Comparison of ENCODE assay signal across 21 mouse cellular contexts in the genomic region with DNA sequence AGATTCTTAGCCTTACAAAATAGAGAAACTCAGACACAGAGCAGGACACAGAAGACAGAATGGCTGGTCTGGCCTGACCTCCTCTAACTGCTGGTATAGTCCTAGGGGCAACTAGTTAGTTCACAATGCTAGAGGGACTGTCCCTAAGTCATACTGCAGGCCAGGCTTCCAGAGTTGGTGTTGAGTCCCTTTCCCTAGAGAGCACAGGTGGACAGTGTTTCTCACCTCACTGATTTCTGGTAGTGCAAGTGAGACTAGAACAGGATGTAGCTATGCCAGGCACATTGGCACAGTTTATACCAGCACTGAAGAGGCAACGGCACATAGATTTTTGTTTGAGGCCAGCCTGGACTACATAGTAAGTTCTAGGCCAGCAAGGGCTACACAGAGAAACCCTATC. TPM values are rescaled to one million over a fixed set of nuclear protein-coding genes. Genes with fewer than 3 reads are reported as not detected.
DNase-seq lines count a peak whose midpoint lies in the region; ATAC-seq lines count a peak whose summit lies in the region.
"Had no signal": no experiment of that assay in that cellular context is flagged by ENCODE, and none has a peak within 500 bp of the region (broad histone marks: within the 10 kb centered on the region; RNA-seq: fewer than 3 reads in every experiment).

No protein-coding gene starts in this region.

- no peak overlapping the region for H3K4me2 ChIP-seq in forebrain, embryonic 12.5 days
- H3K4me2 ChIP-seq in forebrain, embryonic 13.5 days = no peak overlapping the region
- H3K4me2 ChIP-seq in liver, embryonic 11.5 days = no peak overlapping the region
- no peak overlapping the region for H3K4me2 ChIP-seq in liver, embryonic 12.5 days
- H3K4me2 ChIP-seq: embryonic facial prominence, embryonic 12.5 days; forebrain, embryonic 15.5 days had no signal

- DNase-seq in liver, embryonic 11.5 days (ENCODE audit: low spot score) = peak; percentile 24
- peak; percentile 30 for DNase-seq in A20 (ENCODE audit: low read depth, low spot score)
- peak; percentile 35 for DNase-seq in splenic B cell, adult 2 months (ENCODE audit: low read depth, low spot score)
- no peak for DNase-seq in embryo, embryonic 9.5 days (ENCODE audit: extremely low spot score)
- DNase-seq: adrenal gland, adult 8-10 months; adrenal gland, postnatal 14 days; adrenal gland, postnatal 36 days; cerebellum, adult 11-12 months; cerebellum, adult 2 months; cerebellum, adult 9-10 months; cerebellum, postnatal 10 days; cerebellum, postnatal 25 days; forebrain, postnatal 0 days had no signal

- H3K4me3 ChIP-seq in forebrain, embryonic 12.5 days (replicated peaks) = no peak overlapping the region
- H3K4me3 ChIP-seq in forebrain, embryonic 13.5 days = no peak overlapping the region
- no peak overlapping the region for H3K4me3 ChIP-seq in liver, embryonic 11.5 days (ENCODE audit: low read depth, low read length)
- no peak overlapping the region for H3K4me3 ChIP-seq in liver, embryonic 12.5 days
- H3K4me3 ChIP-seq: embryonic facial prominence, embryonic 12.5 days; forebrain, embryonic 15.5 days had no signal

- ATAC-seq in forebrain, embryonic 12.5 days (ENCODE audit: low FRiP score) = no peak
- no peak for ATAC-seq in forebrain, embryonic 13.5 days
- ATAC-seq in liver, embryonic 11.5 days (replicated peaks; ENCODE audit: low FRiP score) = no peak
- no peak for ATAC-seq in liver, embryonic 12.5 days
- ATAC-seq: activated CD4-positive, CD25-positive, alpha-beta regulatory T cell, adult 4 months; forebrain, embryonic 15.5 days; forebrain, postnatal 0 days; Patski had no signal

- H3K4me1 ChIP-seq in forebrain, embryonic 12.5 days = peaks cover 11% of the 10 kb centered on the region
- peaks cover 14% of the 10 kb centered on the region for H3K4me1 ChIP-seq in forebrain, embryonic 13.5 days
- H3K4me1 ChIP-seq in liver, embryonic 11.5 days (replicated peaks; ENCODE audit: control insufficient read depth, insufficient read depth, low read length) = peaks cover 10% of the 10 kb centered on the region
- peaks cover 12% of the 10 kb centered on the region for H3K4me1 ChIP-seq in liver, embryonic 12.5 days

- H3K9ac ChIP-seq in forebrain, embryonic 12.5 days = no peak overlapping the region
- H3K9ac ChIP-seq in forebrain, embryonic 13.5 days = no peak overlapping the region
- H3K9ac ChIP-seq in liver, embryonic 11.5 days (ENCODE audit: low read depth, low read length) = no peak overlapping the region
- H3K9ac ChIP-seq in liver, embryonic 12.5 days = no peak overlapping the region
- H3K9ac ChIP-seq: embryonic facial prominence, embryonic 12.5 days; forebrain, embryonic 15.5 days; forebrain, postnatal 0 days had no signal

- H3K9me3 ChIP-seq in forebrain, embryonic 12.5 days = no peaks in the 10 kb centered on the region
- no peaks in the 10 kb centered on the region for H3K9me3 ChIP-seq in forebrain, embryonic 13.5 days (replicated peaks)
- H3K9me3 ChIP-seq in liver, embryonic 11.5 days (ENCODE audit: control insufficient read depth, low read length) = no peaks in the 10 kb centered on the region
- no peaks in the 10 kb centered on the region for H3K9me3 ChIP-seq in liver, embryonic 12.5 days (replicated peaks)
- H3K9me3 ChIP-seq: embryonic facial prominence, embryonic 12.5 days; forebrain, embryonic 15.5 days; G1E had no signal

- peaks cover 14% of the 10 kb centered on the region for H3K27me3 ChIP-seq in forebrain, embryonic 12.5 days
- peaks cover 1% of the 10 kb centered on the region for H3K27me3 ChIP-seq in forebrain, embryonic 13.5 days
- H3K27me3 ChIP-seq in liver, embryonic 11.5 days (replicated peaks; ENCODE audit: control insufficient read depth, insufficient read depth, low read length) = peaks cover 5% of the 10 kb centered on the region; the same call in 1 of the 2 replicates
- H3K27me3 ChIP-seq in liver, embryonic 12.5 days (replicated peaks) = peaks cover 24% of the 10 kb centered on the region
- no peaks in the 10 kb centered on the region for H3K27me3 ChIP-seq in splenic B cell, adult 2 months (ENCODE audit: control insufficient read depth, insufficient read depth, low read length, poor library complexity, severe bottlenecking)
- H3K27me3 ChIP-seq: Patski had no signal

- H3K27ac ChIP-seq in forebrain, embryonic 12.5 days = 0 out of 2 replicates have a peak overlapping the region, but pooled peaks have one; percentile 5
- H3K27ac ChIP-seq in forebrain, embryonic 13.5 days = no peak overlapping the region
- no peak overlapping the region for H3K27ac ChIP-seq in liver, embryonic 11.5 days (ENCODE audit: low read depth, low read length)
- no peak overlapping the region for H3K27ac ChIP-seq in liver, embryonic 12.5 days
- H3K27ac ChIP-seq: embryonic facial prominence, embryonic 12.5 days; forebrain, embryonic 15.5 days had no signal

- H3K36me3 ChIP-seq in forebrain, embryonic 12.5 days (replicated peaks) = peaks cover 11% of the 10 kb centered on the region; the same call in 1 of the 2 replicates
- H3K36me3 ChIP-seq in forebrain, embryonic 13.5 days (ENCODE audit: poor library complexity, severe bottlenecking) = peaks cover 17% of the 10 kb centered on the region; the same call in 1 of the 2 replicates
- no peaks in the 10 kb centered on the region; the same call in 1 of the 2 replicates for H3K36me3 ChIP-seq in liver, embryonic 11.5 days (ENCODE audit: control insufficient read depth, insufficient read depth, low read length)
- peaks cover 11% of the 10 kb centered on the region for H3K36me3 ChIP-seq in liver, embryonic 12.5 days
- peaks cover 21% of the 10 kb centered on the region for H3K36me3 ChIP-seq in splenic B cell, adult 2 months (ENCODE audit: control insufficient read depth, insufficient read depth, low read length, poor library complexity, severe bottlenecking)

- 96% methylated on average over 1 of the region's 1 CpGs for WGBS in forebrain, embryonic 12.5 days
- 93% methylated on average over 1 of the region's 1 CpGs for WGBS in forebrain, embryonic 13.5 days
- WGBS in liver, embryonic 11.5 days = 95% methylated on average over 1 of the region's 1 CpGs
- 82% methylated on average over 1 of the region's 1 CpGs for WGBS in liver, embryonic 12.5 days (ENCODE audit: insufficient replicate concordance)

RNA-seq across cellular contexts. Expression of a gene that starts 9.4 kb away (rescaled TPM):
- polyA plus RNA-seq in forebrain, embryonic 12.5 days (2016; fragmentation: Nextera tagmentation; extraction: Ambion mirVana) = 18.8 and 21.8 TPM in 2 replicates
- polyA plus RNA-seq in forebrain, embryonic 13.5 days (2015; fragmentation: Nextera tagmentation; extraction: Ambion mirVana) = 14.4 and 14.5 TPM in 2 replicates
- polyA plus RNA-seq in liver, embryonic 11.5 days (2014; fragmentation: Nextera tagmentation; extraction: Ambion mirVana) = 5.7 and 6.4 TPM in 2 replicates
- 4.7 and 5.7 TPM in 2 replicates for polyA plus RNA-seq in liver, embryonic 12.5 days (2016; fragmentation: Nextera tagmentation; extraction: Ambion mirVana)

RNA-seq across cellular contexts. Expression of a gene that starts 24.2 kb away (rescaled TPM):
- 5.8 and 6.2 TPM in 2 replicates for polyA plus RNA-seq in forebrain, embryonic 12.5 days (2016; fragmentation: Nextera tagmentation; extraction: Ambion mirVana)
- 4.4 and 4.6 TPM in 2 replicates for polyA plus RNA-seq in forebrain, embryonic 13.5 days (2015; fragmentation: Nextera tagmentation; extraction: Ambion mirVana)
- polyA plus RNA-seq in liver, embryonic 11.5 days (2014; fragmentation: Nextera tagmentation; extraction: Ambion mirVana) = 86.4 and 93.9 TPM in 2 replicates
- polyA plus RNA-seq in liver, embryonic 12.5 days (2016; fragmentation: Nextera tagmentation; extraction: Ambion mirVana) = 76.9 and 79.5 TPM in 2 replicates

RNA-seq across cellular contexts. Expression of a gene that starts 55.2 kb away (rescaled TPM):
- 11.9 and 13.4 TPM in 2 replicates for polyA plus RNA-seq in forebrain, embryonic 12.5 days (2016; fragmentation: Nextera tagmentation; extraction: Ambion mirVana)
- 4.8 and 6.0 TPM in 2 replicates for polyA plus RNA-seq in forebrain, embryonic 13.5 days (2015; fragmentation: Nextera tagmentation; extraction: Ambion mirVana)
- 33.8 and 33.9 TPM in 2 replicates for polyA plus RNA-seq in liver, embryonic 11.5 days (2014; fragmentation: Nextera tagmentation; extraction: Ambion mirVana)
- polyA plus RNA-seq in liver, embryonic 12.5 days (2016; fragmentation: Nextera tagmentation; extraction: Ambion mirVana) = 20.5 and 24.6 TPM in 2 replicates

Comparison
In these comparisons a context has a peak if more than half of its experiments do, and no peak if none do; other contexts are left out.
1. RNA of a gene that starts 24.2 kb away (polyA plus RNA-seq): 86.4 to 93.9 TPM in liver, embryonic 11.5 days and 76.9 to 79.5 TPM in liver, embryonic 12.5 days; 5.8 to 6.2 TPM in forebrain, embryonic 12.5 days and 4.4 to 4.6 TPM in forebrain, embryonic 13.5 days; every median in the first group is over 10 times any median in the second.